Mouse (Mus musculus): Measurements from ENCODE around the gene Fam129a.

The Fam129a gene

GRCm38 (mm10) chr1:151570981-151571837 lies at the start of gene Fam129a:
Gene Fam129a (plus strand): TSS chr1:151571186.
- DNase-seq, result peak; percentile 47

DNA sequence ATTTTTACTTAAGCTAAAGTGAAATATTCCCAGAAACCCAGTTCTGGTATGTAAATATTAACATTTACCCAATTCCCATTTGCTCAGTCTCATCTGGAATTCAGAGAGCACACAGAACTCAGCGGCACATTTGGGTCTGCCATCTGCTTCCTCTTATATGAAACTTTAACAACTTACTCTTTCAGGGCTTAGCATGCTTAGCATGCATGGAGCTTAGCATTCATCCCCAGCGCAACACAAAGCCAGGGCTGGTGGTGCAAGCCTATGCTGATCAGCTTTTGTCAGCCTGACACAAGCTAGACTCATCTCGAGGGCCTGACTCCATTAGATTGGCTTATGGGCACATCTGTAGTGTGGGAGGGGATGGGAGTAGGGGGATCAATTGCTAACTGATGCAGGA lies 44.3 kb upstream of the Fam129a start:
- DNase-seq, result no peak

DNA sequence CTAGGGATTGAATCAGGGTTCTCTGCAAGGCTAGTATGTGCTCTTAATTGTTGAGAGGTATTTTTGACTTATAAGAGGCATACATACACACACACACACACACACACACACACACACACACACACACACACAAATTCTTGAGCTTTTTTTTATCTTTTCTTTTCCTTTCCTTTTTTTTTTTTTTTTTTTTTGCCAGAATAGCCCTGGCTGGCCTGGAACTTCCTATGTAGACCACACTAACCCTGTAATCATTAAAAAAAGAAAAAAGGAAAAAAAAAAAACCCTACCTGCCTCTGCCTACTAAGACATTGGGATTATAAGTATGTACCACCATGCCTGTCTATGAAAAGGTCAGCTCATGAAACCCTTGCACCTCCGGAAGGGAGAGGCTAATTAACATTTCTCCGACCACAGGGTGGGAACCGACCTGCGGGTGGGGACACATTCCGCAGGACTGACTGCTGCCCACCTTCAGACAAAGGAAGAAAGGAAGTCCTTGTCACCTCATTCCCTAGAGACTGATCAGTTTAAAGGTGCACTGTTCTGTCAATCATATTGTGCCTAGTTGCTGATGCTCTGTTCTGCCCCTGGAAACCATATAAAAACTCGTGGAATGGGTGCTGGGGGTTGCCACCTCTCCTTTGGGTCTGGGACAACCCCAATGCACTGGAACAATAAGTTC lies 27.0 kb upstream of the Fam129a start:
- DNase-seq, result no peak

- no peak for DNase-seq
These were observed 26.4 kb upstream of the Fam129a start for GRCm38 (mm10) chr1:151544581-151544980.

GRCm38 (mm10) chr1:151545571-151545970 lies 25.4 kb upstream of the Fam129a start:
- DNase-seq, result no peak

DNA sequence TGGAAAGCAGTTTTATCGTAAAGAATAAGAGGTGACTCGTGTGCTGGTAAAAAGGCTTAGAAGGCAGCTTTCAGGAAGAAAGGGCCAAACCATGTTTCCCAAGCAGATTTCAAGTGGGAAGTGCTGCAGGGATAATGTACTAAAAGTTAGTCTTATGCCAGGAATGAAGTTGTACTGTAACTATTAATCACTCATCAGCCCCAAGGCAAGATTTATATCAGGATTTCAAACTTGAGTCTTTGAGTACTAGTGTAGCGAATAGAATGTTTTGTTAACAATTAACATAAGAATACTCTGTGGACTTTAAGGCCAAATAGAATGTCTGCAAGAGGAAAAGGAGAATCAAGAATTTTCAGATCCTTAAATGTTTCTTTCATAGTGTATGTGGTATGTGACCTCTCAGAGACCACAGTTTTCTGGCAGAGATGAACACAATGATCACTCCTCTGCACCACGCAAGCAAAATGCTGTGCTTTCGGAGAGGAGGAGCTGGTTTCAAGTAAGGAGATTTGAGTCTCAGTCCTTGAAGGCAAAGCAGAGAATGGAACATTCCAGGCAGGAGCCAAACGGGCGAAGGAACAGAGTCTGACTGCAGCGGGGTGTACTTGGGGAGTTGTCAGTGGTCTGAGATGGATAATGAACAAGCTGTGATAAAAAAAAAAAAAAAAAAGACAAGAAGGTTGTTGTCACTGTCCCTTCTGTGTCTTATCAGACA lies 21.9 kb upstream of the Fam129a start:
- no peak for DNase-seq

- no peak for DNase-seq
These were observed 21.2 kb upstream of the Fam129a start for GRCm38 (mm10) chr1:151549794-151550193.

DNA sequence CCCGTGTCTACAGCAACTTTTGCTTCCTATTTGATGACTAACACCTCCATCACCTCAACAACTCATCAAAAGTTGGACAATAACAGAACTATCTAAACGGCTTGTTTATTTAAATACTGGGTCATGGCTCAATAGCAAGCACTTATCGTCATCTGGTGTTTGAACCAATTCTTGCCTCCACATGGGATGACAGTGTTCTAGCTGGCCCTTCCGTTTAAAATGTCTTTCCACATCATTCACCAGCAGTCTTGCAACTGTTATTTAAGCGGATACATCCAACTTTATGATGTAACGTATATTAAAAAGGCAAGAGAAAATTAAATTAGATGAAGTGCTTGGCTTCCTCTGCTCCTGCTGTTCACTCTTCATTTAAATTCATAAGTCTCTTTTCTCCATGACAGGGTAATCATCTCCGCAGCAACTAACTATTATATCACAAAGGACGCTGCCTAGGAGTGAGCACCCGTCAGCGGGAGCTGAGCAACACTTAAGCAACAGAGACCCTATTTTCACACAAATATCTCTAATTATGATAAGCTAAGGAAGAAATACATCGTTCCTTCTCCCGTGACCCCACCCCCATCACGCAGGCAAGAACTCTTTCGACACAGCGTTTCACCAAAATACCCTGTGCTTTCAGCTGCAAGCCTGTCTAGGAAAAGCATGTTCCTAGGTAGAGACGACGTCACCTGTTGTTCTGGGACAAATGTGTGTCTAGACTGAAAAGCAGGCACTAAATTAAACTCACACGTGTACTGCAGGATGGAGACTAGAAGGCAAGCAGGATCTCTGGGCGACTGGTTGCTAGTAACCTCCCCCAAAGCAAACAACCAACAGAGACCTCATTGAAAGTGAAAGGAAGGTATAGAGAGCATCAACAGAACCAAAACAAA lies 20.2 kb upstream of the Fam129a start:
- DNase-seq, result no peak

GRCm38 (mm10) chr1:151560536-151560935 lies 10.4 kb upstream of the Fam129a start:
- no peak for DNase-seq

DNA sequence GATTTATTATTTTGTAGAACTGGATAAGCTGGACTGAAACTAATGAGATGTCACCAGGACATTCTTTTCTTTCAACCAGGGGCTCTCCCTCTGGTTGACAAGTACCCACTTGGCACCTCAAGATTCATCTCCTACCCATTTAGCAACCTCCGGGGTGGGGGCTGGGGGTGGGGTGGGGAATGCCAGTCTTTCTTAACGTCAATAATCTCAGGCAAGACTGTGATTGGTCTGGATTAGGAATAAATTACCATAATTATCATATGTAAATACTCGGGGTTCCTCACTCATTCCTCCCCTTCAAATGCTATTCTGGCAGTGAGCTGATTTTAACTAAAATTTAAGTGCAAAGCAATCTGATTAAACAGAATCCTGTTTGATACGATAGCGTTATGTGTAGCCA lies 7.6 kb upstream of the Fam129a start:
- DNase-seq, result no peak

- DNase-seq, result no peak
These were observed 7.1 kb upstream of the Fam129a start for GRCm38 (mm10) chr1:151563893-151564292.

GRCm38 (mm10) chr1:151564377-151564776 lies 6.6 kb upstream of the Fam129a start:
- peak; percentile 68 for DNase-seq

GRCm38 (mm10) chr1:151568682-151569081 lies 2.3 kb upstream of the Fam129a start:
- no peak for DNase-seq

GRCm38 (mm10) chr1:151571838-151572578 lies 1.0 kb downstream of the Fam129a start:
- DNase-seq, result no peak

DNA sequence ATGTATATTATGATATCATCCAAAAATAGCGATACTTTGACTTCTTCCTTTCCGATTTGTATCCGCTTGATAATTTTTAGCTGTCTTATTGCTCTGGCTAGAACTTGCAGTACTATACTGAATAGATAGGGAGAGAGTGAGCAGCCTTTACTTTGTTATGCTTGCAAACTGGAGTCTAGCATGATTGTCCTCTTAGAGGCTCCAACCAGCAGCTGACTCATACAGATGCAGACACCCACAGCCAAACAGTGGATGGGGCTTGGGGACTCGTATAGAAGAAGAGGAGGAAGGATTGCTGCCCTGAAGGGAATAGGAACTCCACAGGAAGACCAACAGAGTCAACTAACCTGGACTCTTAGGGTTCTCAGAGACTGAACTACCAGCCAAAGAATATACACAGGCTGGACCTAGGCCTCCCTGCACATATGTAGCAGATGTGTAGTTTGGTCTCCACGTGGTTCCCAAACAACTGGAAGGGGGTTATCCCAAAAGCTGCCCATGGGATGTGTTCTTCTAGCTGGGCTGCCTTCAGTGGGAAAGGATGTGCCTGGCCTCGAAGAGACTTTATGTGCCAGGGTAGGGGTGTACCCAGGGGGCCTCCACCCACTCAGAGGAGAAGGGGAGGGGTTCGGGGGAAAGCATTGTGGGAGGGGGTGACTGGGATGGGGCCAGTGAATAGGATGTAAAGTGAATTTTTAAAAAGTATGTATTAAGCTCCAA lies 1.8 kb downstream of the Fam129a start:
- no peak for DNase-seq

- DNase-seq, result no peak
These were observed 9.4 kb downstream of the Fam129a start for GRCm38 (mm10) chr1:151580200-151580982.

DNA sequence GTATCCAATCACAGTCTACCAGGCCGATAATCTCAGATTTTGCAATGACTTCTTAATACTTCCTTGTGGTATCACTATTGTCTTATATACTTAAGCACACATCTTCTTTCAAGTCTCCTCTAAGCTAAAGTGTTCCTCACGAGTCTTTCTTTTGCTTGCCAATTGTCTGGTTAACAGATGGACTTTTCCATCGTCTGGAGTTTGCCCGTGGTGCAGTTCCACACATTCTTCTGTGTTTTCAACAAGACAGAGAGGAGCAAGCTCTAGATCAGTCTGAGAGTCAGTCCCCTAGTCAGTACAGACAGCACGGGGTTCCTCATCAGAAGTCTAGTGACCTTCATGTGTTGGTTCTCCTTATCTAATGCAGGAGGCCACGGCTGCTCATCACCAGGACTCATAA lies 10.5 kb downstream of the Fam129a start:
- DNase-seq, result no peak

GRCm38 (mm10) chr1:151581977-151582376 lies 11.0 kb downstream of the Fam129a start:
- DNase-seq, result no peak

DNA sequence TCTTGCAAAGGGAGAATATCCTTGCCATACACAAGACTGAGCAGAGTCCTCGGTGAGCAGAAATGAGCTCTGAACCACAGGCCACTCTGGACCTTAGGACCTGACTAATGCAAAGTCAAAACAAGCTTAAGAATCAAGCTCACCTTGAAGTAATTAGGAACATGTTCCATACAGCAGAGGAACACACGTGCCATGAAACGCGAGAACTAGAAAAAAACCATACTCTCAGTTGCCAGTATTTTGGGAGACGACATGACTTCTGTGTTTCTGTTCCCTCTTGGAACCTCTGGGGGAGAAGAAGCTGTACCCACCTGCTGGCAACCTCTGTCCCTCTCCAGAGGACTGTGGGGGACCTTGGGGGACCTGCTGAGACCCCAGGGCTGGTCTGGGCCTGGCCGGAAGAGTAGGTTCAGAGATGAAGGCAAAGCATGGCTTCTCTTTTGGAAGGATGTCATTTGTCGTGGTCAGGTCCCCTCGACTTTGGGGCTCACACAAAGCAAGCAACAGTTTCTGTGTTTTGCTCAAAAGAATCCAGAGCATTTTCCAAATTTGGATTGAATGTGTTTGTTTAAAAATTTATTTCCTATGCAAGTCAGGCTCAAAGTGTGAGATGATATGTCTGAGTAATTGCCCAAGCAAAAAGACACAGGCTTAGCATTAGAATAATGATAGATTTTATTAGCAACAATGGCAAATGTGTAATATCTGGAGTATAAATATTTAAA lies 12.6 kb downstream of the Fam129a start:
- DNase-seq, result no peak

DNA sequence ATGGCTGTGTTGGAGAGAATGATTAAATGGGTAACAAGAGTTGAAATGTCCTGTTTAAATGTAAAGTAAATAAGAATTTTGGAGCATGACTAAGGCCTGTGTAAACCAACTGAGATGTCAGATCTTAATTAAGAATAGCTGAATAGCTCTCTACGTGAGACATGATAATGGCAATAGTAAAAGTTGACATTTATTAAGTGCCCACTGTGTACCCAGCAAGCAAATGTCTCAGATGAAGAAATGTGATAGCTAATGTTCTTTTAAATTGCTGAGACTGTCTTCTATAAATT lies 13.1 kb downstream of the Fam129a start:
- no peak for DNase-seq
